Mouse (Mus musculus) liver, postnatal 0 days (tissue): Measurements from ENCODE around the gene Dok1. TPM values are rescaled to one million over a fixed set of nuclear protein-coding genes. Genes with fewer than 3 reads are reported as not detected.

Experiments
- ATAC-seq: fragments of 200-750 bp; cut with Nextera tagmentation; 2 replicates; pipeline ENCODE4 v1.8.0; 2017; ENCODE audit warnings: mild to moderate bottlenecking, moderate library complexity
- DNase-seq: peaks from one replicate; pipeline ENCODE4 v3.0.0-alpha.2; 2016
- H3K27ac ChIP-seq: fragments of 300-500 bp; sonication (generic); 2 replicates; pipeline ENCODE4 v1.5.1; 2014; ENCODE audit warnings: antibody characterized with exemption, moderate library complexity, mild to moderate bottlenecking, low read depth
- H3K27me3 ChIP-seq: fragments of 300-500 bp; sonication (generic); 2 replicates; pipeline ENCODE4 v1.6.1; 2014; ENCODE audit warnings: low read length, control low read depth, mixed read lengths; ENCODE audit not compliant: insufficient read depth
- H3K36me3 ChIP-seq: fragments of 300-500 bp; sonication (generic); replicated peaks from 2 replicates; pipeline ENCODE4 v1.6.1; 2014; ENCODE audit warnings: mild to moderate bottlenecking, control low read depth, low read length, moderate library complexity, mixed read lengths; ENCODE audit not compliant: insufficient read depth
- H3K4me1 ChIP-seq: fragments of 300-500 bp; sonication (generic); 2 replicates; pipeline ENCODE4 v1.6.1; 2014; ENCODE audit warnings: antibody characterized with exemption, mild to moderate bottlenecking, control low read depth; ENCODE audit not compliant: insufficient read depth
- H3K4me2 ChIP-seq: fragments of 300-500 bp; sonication (generic); 2 replicates; pipeline ENCODE4 v1.6.1; 2014; ENCODE audit warnings: low read depth, mild to moderate bottlenecking, low read length, moderate library complexity, mixed read lengths
- H3K4me3 ChIP-seq: fragments of 300-500 bp; sonication (generic); 2 replicates; pipeline ENCODE4 v1.5.1; 2014; ENCODE audit warnings: low read depth, low read length
- H3K9ac ChIP-seq: fragments of 300-500 bp; sonication (generic); replicated peaks from 2 replicates; pipeline ENCODE4 v1.6.1; 2014; ENCODE audit warnings: mild to moderate bottlenecking, moderate library complexity
- H3K9me3 ChIP-seq: fragments of 300-500 bp; sonication (generic); 2 replicates; pipeline ENCODE4 v1.6.1; 2016; ENCODE audit warnings: mild to moderate bottlenecking, control low read depth, low read length, mixed read lengths
- CTCF ChIP-seq: sonication (generic); IDR thresholded peaks from 2 replicates; pipeline ENCODE4 v1.5.1; 2016; ENCODE audit warnings: antibody characterized with exemption, low read depth
- EP300 ChIP-seq: IDR thresholded peaks from 2 replicates; pipeline ENCODE4 v1.6.1; 2016; ENCODE audit warnings: antibody characterized with exemption, low read depth, mild to moderate bottlenecking
- WGBS: fragments of 180-500 bp; shearing (Covaris S2); extraction: QIAGEN DNeasy Blood & Tissue Kit; methylation state at CpG from one replicate; pipeline ENCODE4 v1.1.7; 2014; ENCODE audit not compliant: insufficient replicate concordance; 5-methylcytosine and 5-hydroxymethylcytosine counted together
- polyA plus RNA-seq: library from polyadenylated mRNA; unstranded; fragments of >200 nt; fragmentation: Nextera tagmentation; extraction: Ambion mirVana; gene quantifications from 2 replicates; pipeline ENCODE4 v1.2.1, GENCODE M21; 2015

Dok1 gene
- polyA plus RNA-seq, 1 experiment from 2014 or later = 11.3 TPM

- 2% methylated on average over 26 of the region's 26 CpGs for WGBS
- peak overlapping the region; percentile 99 for H3K4me2 ChIP-seq
- H3K4me3 ChIP-seq = peak overlapping the region; percentile 92
- peak; percentile 58 for DNase-seq
- no peaks in the 10 kb centered on the region for H3K9me3 ChIP-seq
- H3K36me3 ChIP-seq = peaks cover 32% of the 10 kb centered on the region
- H3K9ac ChIP-seq = peak overlapping the region; percentile 95
- no peaks in the 10 kb centered on the region for H3K27me3 ChIP-seq
- peaks cover 23% of the 10 kb centered on the region for H3K4me1 ChIP-seq
- peak overlapping the region; percentile 95 for H3K27ac ChIP-seq
- no peak for TF ChIP-seq EP300
- TF ChIP-seq CTCF = no peak
- ATAC-seq = no peak
These were observed 20.1 kb upstream of the Dok1 start for GRCm38 (mm10) chr6:83053136-83053960.

- WGBS = 71% methylated on average over 10 of the region's 10 CpGs
- H3K27ac ChIP-seq = no peak overlapping the region
- ATAC-seq = no peak
These were observed 16.1 kb upstream of the Dok1 start for GRCm38 (mm10) chr6:83049367-83049766.

GRCm38 (mm10) chr6:83044742-83045141, 11.5 kb upstream of the Dok1 start:
- no peak overlapping the region for H3K27ac ChIP-seq
- no peaks in the 10 kb centered on the region for H3K27me3 ChIP-seq
- H3K36me3 ChIP-seq = no peaks in the 10 kb centered on the region
- no peak for DNase-seq
- TF ChIP-seq CTCF (no peak), EP300 (no peak)
- no peak overlapping the region for H3K4me2 ChIP-seq
- 57% methylated on average over 9 of the region's 9 CpGs for WGBS
- H3K4me1 ChIP-seq = 0 out of 2 replicates have a peak, but pooled peaks cover 4% of the 10 kb centered on the region
- H3K9me3 ChIP-seq = no peaks in the 10 kb centered on the region
- H3K9ac ChIP-seq = no peak overlapping the region
- ATAC-seq = peak; percentile 27; the same call in 1 of the 2 replicates
- H3K4me3 ChIP-seq = no peak overlapping the region

More at GRCm38 (mm10) chr6:83049367-83049766, 16.1 kb upstream of the Dok1 start:
- H3K4me1 ChIP-seq = peaks cover 16% of the 10 kb centered on the region; the same call in 1 of the 2 replicates
- H3K36me3 ChIP-seq = peaks cover 15% of the 10 kb centered on the region
- no peaks in the 10 kb centered on the region for H3K27me3 ChIP-seq
- no peaks in the 10 kb centered on the region for H3K9me3 ChIP-seq
- H3K9ac ChIP-seq = no peak overlapping the region
- no peak overlapping the region for H3K4me2 ChIP-seq
- H3K4me3 ChIP-seq = no peak overlapping the region
- TF ChIP-seq CTCF = no peak
- no peak for TF ChIP-seq EP300
- no peak for DNase-seq

GRCm38 (mm10) chr6:83043993-83044392, 10.7 kb upstream of the Dok1 start:
- Histone ChIP-seq H3K4me3 (no peak overlapping the region), H3K4me2 (no peak overlapping the region), H3K27me3 (no peaks in the 10 kb centered on the region), H3K36me3 (no peaks in the 10 kb centered on the region), H3K9me3 (no peaks in the 10 kb centered on the region), H3K4me1 (peaks cover 5% of the 10 kb centered on the region; the same call in 1 of the 2 replicates), H3K27ac (no peak overlapping the region), H3K9ac (no peak overlapping the region)
- WGBS = 80% methylated on average over 5 of the region's 5 CpGs
- TF ChIP-seq CTCF (no peak), EP300 (no peak)
- ATAC-seq (no peak), DNase-seq (no peak)

- 72% methylated on average over 6 of the region's 6 CpGs for WGBS
- Histone ChIP-seq H3K4me2 (no peak overlapping the region), H3K27ac (no peak overlapping the region), H3K27me3 (no peaks in the 10 kb centered on the region), H3K4me1 (peaks cover 9% of the 10 kb centered on the region), H3K9me3 (no peaks in the 10 kb centered on the region), H3K4me3 (no peak overlapping the region), H3K9ac (no peak overlapping the region), H3K36me3 (no peaks in the 10 kb centered on the region)
- ATAC-seq = no peak
- TF ChIP-seq CTCF = no peak
- TF ChIP-seq EP300 = no peak
- no peak for DNase-seq
These were observed 10.3 kb upstream of the Dok1 start for GRCm38 (mm10) chr6:83043561-83043960.

- no peak overlapping the region for H3K4me3 ChIP-seq
- ATAC-seq (no peak), DNase-seq (no peak)
- no peaks in the 10 kb centered on the region for H3K36me3 ChIP-seq
- H3K27ac ChIP-seq = no peak overlapping the region
- no peaks in the 10 kb centered on the region for H3K27me3 ChIP-seq
- 80% methylated on average over 5 of the region's 5 CpGs for WGBS
- no peak overlapping the region for H3K4me2 ChIP-seq
- H3K4me1 ChIP-seq = peaks cover 16% of the 10 kb centered on the region
- no peaks in the 10 kb centered on the region for H3K9me3 ChIP-seq
- TF ChIP-seq CTCF = no peak
- TF ChIP-seq EP300 = no peak
- H3K9ac ChIP-seq = no peak overlapping the region
These were observed 7.3 kb upstream of the Dok1 start for GRCm38 (mm10) chr6:83040601-83041000.
